Mouse (Mus musculus) lung, embryonic 16.5 days (tissue): Measurements from ENCODE around the gene Ppox. TPM values are rescaled to one million over a fixed set of nuclear protein-coding genes. Genes with fewer than 3 reads are reported as not detected.

Experiments
- ATAC-seq: fragments of 200-750 bp; cut with Nextera tagmentation; 2 replicates; pipeline ENCODE4 v1.8.0; 2017; ENCODE audit warnings: low read depth, mild to moderate bottlenecking, moderate library complexity
- H3K27ac ChIP-seq: fragments of 300-500 bp; sonication (generic); 2 replicates; pipeline ENCODE4 v1.5.1; 2014; ENCODE audit warnings: mild to moderate bottlenecking, control low read depth, low read length
- H3K27me3 ChIP-seq: fragments of 300-500 bp; sonication (generic); 2 replicates; pipeline ENCODE4 v1.6.1; 2014; ENCODE audit warnings: low read depth, low read length, mixed read lengths; ENCODE audit not compliant: control insufficient read depth, insufficient read depth
- H3K36me3 ChIP-seq: fragments of 300-500 bp; sonication (generic); 2 replicates; pipeline ENCODE4 v1.6.1; 2014; ENCODE audit warnings: low read length; ENCODE audit not compliant: control insufficient read depth, insufficient read depth
- H3K4me1 ChIP-seq: fragments of 300-500 bp; sonication (generic); replicated peaks from 2 replicates; pipeline ENCODE4 v1.6.1; 2014; ENCODE audit warnings: low read length, mixed read lengths; ENCODE audit not compliant: control insufficient read depth, insufficient read depth
- H3K4me2 ChIP-seq: fragments of 300-500 bp; sonication (generic); 2 replicates; pipeline ENCODE4 v1.6.1; 2014; ENCODE audit warnings: low read depth, low read length, control low read depth
- H3K4me3 ChIP-seq: fragments of 300-500 bp; sonication (generic); 2 replicates; pipeline ENCODE4 v1.5.1; 2014; ENCODE audit warnings: mild to moderate bottlenecking, low read length, control low read depth
- H3K9ac ChIP-seq: fragments of 300-500 bp; sonication (generic); 2 replicates; pipeline ENCODE4 v1.6.1; 2014; ENCODE audit warnings: low read length, control low read depth
- H3K9me3 ChIP-seq: fragments of 300-500 bp; sonication (generic); 2 replicates; pipeline ENCODE4 v1.6.1; 2016; ENCODE audit warnings: low read length; ENCODE audit not compliant: control insufficient read depth
- WGBS: fragments of 180-500 bp; shearing (Covaris S2); extraction: QIAGEN DNeasy Blood & Tissue Kit; methylation state at CpG from one replicate; pipeline ENCODE4 v1.1.7; 2014; 5-methylcytosine and 5-hydroxymethylcytosine counted together
- polyA plus RNA-seq: library from polyadenylated mRNA; unstranded; fragments of >200 nt; fragmentation: Nextera tagmentation; extraction: Ambion mirVana; gene quantifications from 2 replicates; pipeline ENCODE4 v1.2.1, GENCODE M21; 2015

Ppox gene
- polyA plus RNA-seq, 1 experiment from 2014 or later = 53.9 TPM

DNA sequence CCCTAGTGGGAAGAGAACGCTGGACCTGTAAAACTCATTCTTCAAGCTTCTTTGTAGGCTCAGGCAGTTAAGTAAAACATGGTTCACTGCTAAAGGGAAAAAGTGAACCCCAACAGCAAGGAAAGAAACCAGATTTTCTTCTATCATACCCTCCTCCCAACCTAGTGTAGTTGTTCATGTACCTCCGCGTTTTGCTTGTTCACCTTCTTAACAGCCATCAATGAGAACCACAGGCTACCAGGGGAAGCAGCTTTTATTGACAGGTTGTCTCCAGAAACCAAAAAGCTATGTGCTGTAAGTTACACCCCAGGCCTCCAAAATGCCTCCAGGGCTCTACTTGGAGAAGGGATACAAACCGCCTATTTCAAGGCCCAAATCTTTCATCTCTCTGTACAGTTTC lies 7.3 kb upstream of the Ppox start:
- no peak for ATAC-seq
- H3K4me2 ChIP-seq = peak overlapping the region; percentile 43
- H3K36me3 ChIP-seq = peaks cover 15% of the 10 kb centered on the region
- H3K9me3 ChIP-seq = no peaks in the 10 kb centered on the region
- peak overlapping the region; percentile 19 for H3K27ac ChIP-seq
- peaks cover 10% of the 10 kb centered on the region for H3K4me1 ChIP-seq
- 0 out of 2 replicates have a peak overlapping the region, but pooled peaks have one; percentile 90 for H3K9ac ChIP-seq
- H3K27me3 ChIP-seq = no peaks in the 10 kb centered on the region
- WGBS = 64% methylated on average over 4 of the region's 4 CpGs
- H3K4me3 ChIP-seq = peak overlapping the region; percentile 71

DNA sequence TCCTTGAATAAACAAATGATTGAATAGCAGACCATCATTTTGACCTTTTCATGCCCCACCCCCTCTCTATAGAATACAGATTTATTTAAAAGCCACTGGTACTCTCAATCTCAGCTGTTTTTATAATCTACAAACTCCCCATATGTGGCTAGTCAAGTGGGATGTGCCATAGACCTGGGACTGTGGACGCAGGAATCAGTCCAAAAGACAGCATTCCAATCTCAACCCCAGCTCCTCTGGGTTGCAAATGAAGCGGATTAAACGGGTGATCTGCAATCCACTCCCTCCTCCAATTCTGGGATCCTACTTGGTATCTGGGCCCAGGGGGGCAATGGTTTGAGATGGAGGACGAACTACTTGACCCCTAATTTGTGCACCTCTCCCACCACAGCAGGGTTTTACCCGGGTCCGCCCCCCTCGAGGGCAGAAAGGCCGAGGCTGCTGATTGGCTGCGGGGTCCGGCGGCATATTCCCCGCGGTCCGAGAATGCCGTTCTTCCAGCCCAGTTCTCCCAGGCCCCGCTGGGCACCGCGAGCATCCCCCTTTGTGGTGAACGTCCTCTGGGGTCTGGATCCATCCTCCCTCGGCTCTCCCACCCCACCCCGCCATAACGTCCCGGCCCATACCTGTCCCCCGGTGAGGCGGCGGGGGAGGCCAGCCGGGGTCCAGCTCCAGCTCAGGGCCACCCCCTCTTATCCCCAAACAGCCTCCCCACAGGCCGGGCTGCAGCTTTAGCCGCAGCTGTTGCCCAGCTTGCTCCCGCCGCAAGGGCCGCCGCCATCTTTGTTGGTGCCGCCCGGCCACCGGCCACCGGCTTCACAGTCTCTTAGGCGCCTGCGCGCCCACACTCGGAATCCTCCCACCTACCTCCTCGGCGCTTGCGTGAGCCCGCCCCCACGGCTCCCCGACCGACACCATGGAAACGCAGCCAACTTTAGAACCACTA lies 6.4 kb upstream of the Ppox start, which contains the start of gene Usp21:
Gene Usp21 (minus strand): TSS at position 856 of the 946 bp plus-strand sequence.
- Histone ChIP-seq H3K4me2 (peak within 1 kb of the TSS; percentile 78), H3K27ac (peak within 1 kb of the TSS; percentile 79), H3K4me1 (peaks cover 7% of the 10 kb centered on the region), H3K9me3 (no peaks in the 10 kb centered on the region), H3K9ac (peak within 1 kb of the TSS; percentile 90), H3K36me3 (peaks cover 18% of the 10 kb centered on the region), H3K27me3 (no peaks in the 10 kb centered on the region), H3K4me3 (peak within 1 kb of the TSS; percentile 71)
- under 1% methylated on average over 49 of the region's 49 CpGs for WGBS
- peak; percentile 97 for ATAC-seq

DNA sequence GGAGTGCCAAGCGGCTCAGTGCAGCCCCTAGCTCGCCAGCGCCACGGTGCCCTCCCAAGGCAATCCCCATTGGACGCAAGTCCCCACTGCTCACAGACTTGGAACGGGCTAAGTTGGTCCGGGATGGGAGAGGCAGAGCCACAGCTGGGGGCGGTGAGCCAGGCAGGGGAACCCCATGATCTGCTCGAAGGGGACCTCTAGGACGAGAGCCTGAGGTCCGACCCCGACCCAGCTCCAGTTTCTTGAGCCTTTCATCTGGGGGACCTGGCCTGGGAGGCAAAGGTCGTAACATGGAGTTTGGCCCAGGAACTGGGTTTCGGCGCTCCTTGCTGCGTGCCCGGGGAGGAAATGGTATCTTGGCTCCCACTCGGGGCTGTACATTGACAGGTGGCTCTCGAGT lies 5.5 kb upstream of the Ppox start:
- WGBS = 90% methylated on average over 19 of the region's 19 CpGs
- no peak overlapping the region for H3K4me3 ChIP-seq
- no peaks in the 10 kb centered on the region for H3K9me3 ChIP-seq
- H3K9ac ChIP-seq = no peak overlapping the region
- ATAC-seq = no peak
- H3K27ac ChIP-seq = no peak overlapping the region
- peaks cover 7% of the 10 kb centered on the region for H3K4me1 ChIP-seq
- H3K4me2 ChIP-seq = peak overlapping the region; percentile 78; the same call in 1 of the 2 replicates
- H3K27me3 ChIP-seq = no peaks in the 10 kb centered on the region
- peaks cover 18% of the 10 kb centered on the region for H3K36me3 ChIP-seq

DNA sequence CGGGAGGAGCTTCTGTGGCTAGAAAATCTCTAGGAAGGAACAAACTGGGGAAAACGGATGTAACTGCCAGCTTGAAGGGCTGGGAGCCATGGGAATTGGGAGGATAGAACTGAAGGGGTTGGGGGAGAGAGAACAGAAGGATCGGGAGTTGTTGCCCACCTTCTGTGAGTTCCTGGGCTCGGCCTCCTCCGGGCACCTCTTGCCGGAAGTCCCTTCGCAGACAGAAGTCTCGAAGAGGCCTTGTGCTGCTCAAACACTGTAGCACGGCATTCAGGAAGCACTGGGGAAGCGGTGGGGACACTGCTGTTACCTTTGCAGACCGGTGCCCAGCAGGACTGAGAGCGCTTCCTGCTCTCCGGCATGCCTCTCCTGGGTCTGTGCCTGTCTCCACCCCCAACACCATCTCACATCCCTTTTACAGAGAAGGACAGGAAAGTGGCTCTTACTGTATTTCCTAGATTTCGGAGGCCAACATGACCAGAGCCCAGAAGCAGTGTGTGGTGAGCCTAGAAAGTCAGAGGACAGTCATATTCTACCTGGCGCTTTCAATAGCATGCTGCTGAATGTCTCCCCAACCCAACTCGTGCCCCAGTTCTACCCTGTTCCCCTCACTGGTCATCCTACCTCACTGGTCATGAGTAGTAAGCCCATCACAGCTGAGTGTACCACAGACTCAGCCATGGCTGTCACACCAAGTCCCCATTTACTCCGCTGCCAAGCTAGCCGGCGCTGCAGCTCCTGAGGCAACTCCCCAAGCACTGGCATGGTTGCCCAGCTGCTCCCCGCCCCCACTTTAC lies 4.3 kb upstream of the Ppox start:
- no peaks in the 10 kb centered on the region for H3K27me3 ChIP-seq
- no peak overlapping the region for H3K4me2 ChIP-seq
- 83% methylated on average over 20 of the region's 20 CpGs for WGBS
- no peak overlapping the region for H3K27ac ChIP-seq
- no peak overlapping the region for H3K4me3 ChIP-seq
- peaks cover 7% of the 10 kb centered on the region for H3K4me1 ChIP-seq
- no peaks in the 10 kb centered on the region for H3K9me3 ChIP-seq
- H3K36me3 ChIP-seq = peaks cover 18% of the 10 kb centered on the region
- ATAC-seq = no peak
- H3K9ac ChIP-seq = no peak overlapping the region

DNA sequence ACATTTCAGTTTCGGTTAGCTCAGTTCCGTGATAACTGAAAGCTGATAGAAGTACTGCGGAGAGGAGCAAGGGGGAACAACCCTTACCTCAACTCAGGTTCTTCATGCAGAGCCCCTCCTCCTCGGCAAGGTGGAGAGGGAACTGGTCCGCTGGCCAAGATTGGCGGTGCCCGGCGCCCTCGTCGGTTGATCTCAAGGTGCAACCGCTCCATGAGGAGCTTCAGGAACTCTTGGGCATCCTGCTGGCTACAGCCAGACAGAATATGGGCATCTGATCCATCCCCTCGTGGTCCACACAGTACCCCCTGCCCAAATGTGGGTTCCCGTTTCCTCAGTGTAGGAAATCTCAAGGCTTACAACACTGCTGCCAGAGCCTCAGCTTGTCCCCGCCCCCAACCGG lies 3.5 kb upstream of the Ppox start:
- Histone ChIP-seq H3K4me1 (peaks cover 15% of the 10 kb centered on the region), H3K9me3 (no peaks in the 10 kb centered on the region), H3K9ac (no peak overlapping the region), H3K27me3 (no peaks in the 10 kb centered on the region), H3K4me2 (no peak overlapping the region), H3K4me3 (no peak overlapping the region), H3K27ac (no peak overlapping the region), H3K36me3 (peaks cover 14% of the 10 kb centered on the region)
- ATAC-seq = no peak
- 82% methylated on average over 15 of the region's 15 CpGs for WGBS

DNA sequence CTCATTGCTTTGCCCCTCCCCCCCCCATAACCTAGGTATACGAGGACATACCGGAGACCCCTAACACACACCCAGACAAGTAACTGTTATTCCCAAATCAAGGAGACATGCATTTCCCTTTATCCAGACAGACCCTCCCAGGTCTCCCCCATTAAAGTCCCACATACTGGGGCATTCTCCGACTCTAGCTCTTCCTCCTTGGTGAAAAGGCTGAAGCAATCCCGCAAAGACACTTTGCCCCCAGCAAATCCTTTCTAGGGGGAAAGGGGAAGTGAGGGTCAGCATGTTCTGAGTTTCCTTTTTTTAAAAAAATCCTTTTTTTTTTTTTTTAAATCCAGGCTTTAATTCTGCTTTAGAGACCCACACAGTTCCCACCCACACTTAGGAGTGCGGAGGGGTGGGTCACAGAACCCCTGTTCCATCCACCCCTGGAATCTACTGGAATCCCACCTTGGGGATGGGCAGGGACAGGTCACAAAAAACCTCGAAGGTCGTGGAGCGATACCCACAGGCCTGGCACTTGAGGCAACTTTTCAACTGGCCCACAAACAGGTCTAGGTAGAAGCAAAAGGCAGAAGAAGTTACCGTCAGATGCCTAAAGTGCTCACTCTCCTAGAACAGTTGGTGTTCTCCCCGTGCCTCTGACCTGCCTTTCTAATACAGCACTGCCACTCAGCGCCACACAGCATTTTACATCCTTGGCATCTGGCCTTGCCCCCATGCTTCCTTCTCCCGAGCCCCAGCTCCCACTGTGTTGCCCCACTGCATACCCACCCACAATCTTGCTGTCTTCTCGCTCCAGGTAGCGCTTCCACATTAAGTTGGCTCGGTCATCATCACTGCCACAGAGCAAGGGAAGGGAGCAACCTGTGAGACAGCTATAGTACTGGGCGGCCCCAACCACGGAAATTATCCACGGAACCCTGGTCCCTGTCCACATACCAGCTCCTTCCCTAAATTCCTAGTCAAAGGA lies 2.5 kb upstream of the Ppox start:
- no peak overlapping the region for H3K9ac ChIP-seq
- H3K4me2 ChIP-seq = no peak overlapping the region
- WGBS = 90% methylated on average over 18 of the region's 18 CpGs
- ATAC-seq = no peak
- no peak overlapping the region for H3K4me3 ChIP-seq
- no peaks in the 10 kb centered on the region for H3K9me3 ChIP-seq
- H3K4me1 ChIP-seq = peaks cover 15% of the 10 kb centered on the region
- H3K27me3 ChIP-seq = no peaks in the 10 kb centered on the region
- H3K36me3 ChIP-seq = peaks cover 7% of the 10 kb centered on the region
- H3K27ac ChIP-seq = no peak overlapping the region

DNA sequence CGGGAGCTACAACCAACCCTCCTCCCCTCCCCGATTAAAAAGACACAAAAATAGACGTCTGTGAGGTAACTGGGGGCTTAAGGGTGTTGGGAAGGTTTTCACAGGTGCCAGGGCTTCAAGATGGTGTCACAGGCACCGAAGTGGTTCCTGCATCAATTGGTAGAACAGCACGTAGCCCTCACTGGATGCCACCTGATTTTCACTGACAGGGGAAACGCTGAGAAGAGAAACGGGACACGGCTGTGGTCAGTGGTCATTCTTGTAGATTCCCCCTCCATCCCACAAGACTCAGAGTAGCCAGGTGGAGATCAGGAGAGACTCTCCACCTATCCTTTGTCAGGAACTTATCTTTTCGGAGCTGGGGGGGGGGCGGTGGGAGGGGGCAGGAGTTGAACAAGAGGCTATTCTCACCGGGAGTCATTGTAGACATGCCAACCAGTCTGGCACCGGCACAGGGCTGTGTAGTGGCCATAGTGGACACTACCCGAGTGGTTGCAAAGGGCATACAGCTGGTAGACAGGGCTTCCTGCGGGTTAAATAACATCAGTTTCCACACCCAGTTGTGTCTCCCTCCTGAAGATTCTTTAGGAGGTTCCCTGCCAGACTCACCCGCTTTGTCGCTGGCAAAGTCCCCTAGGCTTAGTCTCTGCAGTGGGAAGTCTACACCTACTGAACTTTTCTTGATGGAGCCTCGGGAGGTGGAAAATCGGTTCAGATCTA lies 1.3 kb upstream of the Ppox start:
- 66% methylated on average over 18 of the region's 18 CpGs for WGBS
- Histone ChIP-seq H3K27me3 (no peaks in the 10 kb centered on the region), H3K4me3 (peak overlapping the region; percentile 80), H3K27ac (peak overlapping the region; percentile 94; the same call in 1 of the 2 replicates), H3K9ac (peak overlapping the region; percentile 77; the same call in 1 of the 2 replicates), H3K4me1 (peaks cover 11% of the 10 kb centered on the region), H3K9me3 (no peaks in the 10 kb centered on the region), H3K4me2 (peak overlapping the region; percentile 76), H3K36me3 (peaks cover 12% of the 10 kb centered on the region)
- no peak for ATAC-seq

DNA sequence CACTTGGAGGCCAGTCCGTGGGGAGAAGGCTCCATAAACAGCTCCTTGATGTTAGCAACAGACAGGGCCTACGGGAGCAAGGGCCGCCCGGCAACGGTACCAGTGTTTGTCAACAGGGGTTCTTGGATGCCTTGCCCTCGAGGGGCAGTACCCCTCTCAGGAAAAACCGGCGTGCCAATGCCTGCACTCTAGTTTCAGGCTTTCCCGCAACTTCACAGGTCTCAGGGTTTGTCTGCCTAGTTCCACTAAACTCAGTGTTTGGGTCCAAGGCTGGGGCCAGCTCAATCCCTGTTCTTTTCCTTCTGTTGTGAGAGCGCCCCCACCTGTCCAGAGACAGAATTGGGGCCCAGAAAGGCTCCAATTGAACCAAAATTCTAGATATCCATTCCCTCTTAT lies 540 bp upstream of the Ppox start:
- H3K27ac ChIP-seq = peak overlapping the region; percentile 94
- peak overlapping the region; percentile 80 for H3K4me3 ChIP-seq
- H3K27me3 ChIP-seq = no peaks in the 10 kb centered on the region
- H3K9ac ChIP-seq = peak overlapping the region; percentile 77
- H3K4me2 ChIP-seq = peak overlapping the region; percentile 76
- ATAC-seq = peak; percentile 67
- WGBS = 2% methylated on average over 10 of the region's 10 CpGs
- peaks cover 19% of the 10 kb centered on the region for H3K36me3 ChIP-seq
- no peaks in the 10 kb centered on the region for H3K9me3 ChIP-seq
- H3K4me1 ChIP-seq = peaks cover 8% of the 10 kb centered on the region
